Mouse (Mus musculus): ENCODE measurements around the gene Ubap1. TPM values are rescaled to one million over a fixed set of nuclear protein-coding genes. Genes with fewer than 3 reads are reported as not detected.

The Ubap1 gene
- polyA plus RNA-seq, 1 experiment from 2014 or later = 43.2 TPM

- DNase-seq (ENCODE audit: low spot score) = no peak
Observed at GRCm38 (mm10) chr4:41353265-41353664, 4.5 kb downstream of the Ubap1 start.

DNA sequence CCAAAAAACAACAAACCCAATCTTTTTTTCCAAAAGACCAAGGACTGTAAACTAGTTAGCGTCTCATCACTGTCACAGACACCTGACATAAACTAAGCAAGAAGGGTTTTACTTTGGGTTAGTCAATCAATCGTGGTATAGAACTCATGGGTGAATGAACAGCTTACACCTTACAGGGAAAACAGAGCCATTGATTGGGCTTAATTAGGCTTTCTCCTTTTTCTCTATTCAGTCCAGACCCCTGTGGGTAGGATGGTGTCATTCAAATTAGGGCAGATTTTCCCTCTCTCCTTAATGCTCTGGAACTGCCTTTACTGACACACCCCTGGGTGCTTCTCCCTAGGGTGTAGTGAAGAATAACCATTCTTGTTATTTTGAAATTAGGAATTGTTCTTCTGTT is 8.4 kb downstream of the Ubap1 start:
- DNase-seq (ENCODE audit: low spot score) = no peak

GRCm38 (mm10) chr4:41358669-41359068 is 9.9 kb downstream of the Ubap1 start:
- DNase-seq (ENCODE audit: low spot score) = no peak

- DNase-seq (ENCODE audit: low spot score) = no peak
Observed at GRCm38 (mm10) chr4:41359358-41359757, 10.6 kb downstream of the Ubap1 start.

GRCm38 (mm10) chr4:41361059-41361458 is 12.3 kb downstream of the Ubap1 start:
- no peak for DNase-seq (ENCODE audit: low spot score)

GRCm38 (mm10) chr4:41368198-41368597 is 19.4 kb downstream of the Ubap1 start:
- DNase-seq (ENCODE audit: low spot score) = no peak

DNA sequence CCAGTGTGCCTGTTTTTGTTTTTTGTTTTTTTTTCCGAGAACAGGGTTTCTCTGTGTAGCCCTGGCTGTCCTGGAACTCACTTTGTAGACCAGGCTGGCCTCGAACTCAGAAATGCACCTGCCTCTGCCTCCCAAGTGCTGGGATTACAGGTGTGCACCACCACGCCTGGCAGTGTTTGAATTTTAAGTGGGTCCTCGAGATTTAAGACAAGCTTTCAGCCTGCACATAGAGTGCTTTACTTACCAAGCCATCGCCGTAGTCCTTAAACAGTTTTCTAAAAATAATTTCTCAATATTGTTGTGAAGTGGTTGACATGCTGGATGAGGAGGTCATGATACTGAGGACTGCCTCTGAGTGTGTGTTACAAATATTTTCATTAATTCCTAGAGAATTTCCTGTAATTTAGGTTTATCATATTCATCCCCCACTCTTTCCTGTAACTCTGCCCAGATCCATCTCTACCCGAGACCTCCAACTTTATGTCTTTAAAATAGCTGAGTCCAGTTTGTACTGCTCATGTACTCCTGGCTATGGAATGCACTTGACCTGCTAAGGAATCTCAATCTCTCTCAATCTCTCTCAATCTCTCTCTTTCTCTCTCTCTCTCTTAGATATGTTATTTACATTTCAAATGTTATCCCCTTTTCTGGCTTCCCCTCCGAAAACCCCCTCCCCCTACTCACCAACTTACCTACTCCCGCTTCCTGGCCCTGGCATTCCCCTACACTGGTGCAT is 21.1 kb downstream of the Ubap1 start:
- no peak for DNase-seq (ENCODE audit: low spot score)

DNA sequence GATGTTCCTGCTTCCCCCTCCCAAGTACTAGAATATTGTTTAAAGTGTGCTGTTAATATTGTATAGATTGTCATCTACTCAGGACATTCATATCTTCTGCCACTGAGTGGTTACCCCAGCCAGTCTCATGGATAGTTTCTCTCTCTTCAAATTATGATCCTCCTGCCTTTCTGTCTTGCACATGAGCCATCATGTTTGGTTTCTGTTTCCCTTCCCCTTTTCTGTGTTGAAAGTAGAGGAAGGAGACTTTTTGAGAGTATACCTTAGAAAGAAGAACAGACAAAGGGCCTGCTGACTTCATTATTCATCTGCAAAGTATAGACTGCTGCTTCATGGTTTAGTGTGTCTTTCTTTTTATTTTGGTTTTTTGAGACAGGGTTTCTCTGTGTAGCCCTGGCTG is 28.8 kb downstream of the Ubap1 start:
- no peak for DNase-seq (ENCODE audit: low spot score)

- no peak for DNase-seq (ENCODE audit: low spot score)
Observed at GRCm38 (mm10) chr4:41381213-41381950, 32.6 kb downstream of the Ubap1 start.

DNA sequence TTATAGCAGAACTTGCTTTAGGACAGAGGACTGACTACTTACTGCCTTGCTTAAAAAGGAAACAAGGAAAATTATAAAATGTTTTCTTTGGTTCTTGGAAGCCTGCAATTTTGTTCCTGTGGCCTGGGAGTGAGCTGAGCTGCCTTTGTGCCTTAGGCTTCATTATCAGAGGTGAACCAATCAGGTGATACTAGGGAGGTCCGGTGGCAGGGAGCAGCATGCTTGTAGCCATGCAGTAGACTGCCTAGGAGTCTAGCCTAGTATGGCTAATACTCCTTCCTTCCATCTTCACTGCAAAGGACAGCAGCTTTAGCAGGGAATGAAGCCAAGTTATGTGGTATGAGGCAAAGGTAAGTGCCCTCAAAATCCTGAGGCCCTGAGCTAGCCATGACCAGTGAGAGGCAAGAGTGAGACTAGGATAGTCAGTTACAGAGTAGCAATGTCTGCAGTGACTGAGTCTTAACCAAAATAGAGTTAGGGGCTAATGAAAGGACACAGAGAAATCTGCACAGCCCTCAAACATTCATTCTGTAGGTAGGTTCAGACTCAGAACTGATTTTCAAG is 37.7 kb downstream of the Ubap1 start:
- DNase-seq (ENCODE audit: low spot score) = no peak

DNA sequence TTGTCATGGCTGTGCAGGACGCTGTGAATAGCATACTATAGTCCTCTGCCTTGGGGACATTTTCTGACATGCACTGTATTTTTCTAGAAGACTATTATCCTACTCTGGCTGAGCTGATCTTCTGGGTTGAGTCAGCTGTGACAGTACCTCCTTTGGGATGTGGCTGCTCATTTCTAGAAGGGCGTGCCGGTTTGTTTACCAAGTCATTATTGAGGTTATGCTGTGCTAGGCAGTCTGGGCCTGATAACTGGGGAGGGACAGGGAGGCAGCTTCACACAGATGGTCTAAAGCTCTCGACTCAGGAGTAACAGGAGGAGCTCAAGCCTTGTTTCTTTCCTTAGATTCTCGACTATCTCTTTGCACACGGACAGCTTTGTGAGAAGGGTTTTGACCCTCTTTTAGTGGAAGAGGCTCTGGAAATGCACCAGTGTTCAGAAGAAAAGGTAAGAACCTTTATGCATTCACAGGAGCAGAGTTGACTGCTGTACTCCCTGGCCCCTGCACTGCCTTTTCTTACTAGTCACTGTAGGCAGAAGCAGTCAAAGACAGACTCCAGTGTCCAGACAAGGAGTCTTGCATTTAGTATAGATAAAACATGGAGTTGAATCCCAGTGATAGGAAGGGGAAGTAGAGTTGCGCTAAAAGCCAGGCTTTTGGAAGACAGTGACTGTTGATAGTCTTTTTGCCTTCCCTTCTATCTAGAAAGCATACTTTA is 39.1 kb downstream of the Ubap1 start:
- no peak for DNase-seq (ENCODE audit: low spot score)

GRCm38 (mm10) chr4:41388616-41389015 is 39.8 kb downstream of the Ubap1 start:
- no peak for DNase-seq (ENCODE audit: low spot score)

DNA sequence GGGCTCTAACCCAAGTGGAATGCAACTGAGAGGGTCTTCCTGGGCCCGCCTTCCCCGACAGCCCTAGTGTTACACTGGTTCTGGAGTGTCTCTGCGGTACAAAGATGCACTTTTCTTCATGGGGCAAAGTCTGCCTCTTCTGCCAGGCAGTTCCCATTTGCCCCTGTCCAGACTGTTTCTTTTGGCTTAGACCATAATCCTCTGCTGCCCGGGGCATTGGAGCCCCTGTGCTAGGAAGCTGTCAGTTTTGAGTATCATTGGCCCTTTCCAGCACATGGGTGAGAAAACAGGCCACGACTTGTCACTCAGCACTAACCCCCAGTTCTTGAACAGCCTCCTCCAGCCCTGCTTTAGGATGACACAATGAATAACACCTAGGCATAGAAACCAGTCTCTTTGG is 40.4 kb downstream of the Ubap1 start:
- DNase-seq (ENCODE audit: low spot score) = no peak

DNA sequence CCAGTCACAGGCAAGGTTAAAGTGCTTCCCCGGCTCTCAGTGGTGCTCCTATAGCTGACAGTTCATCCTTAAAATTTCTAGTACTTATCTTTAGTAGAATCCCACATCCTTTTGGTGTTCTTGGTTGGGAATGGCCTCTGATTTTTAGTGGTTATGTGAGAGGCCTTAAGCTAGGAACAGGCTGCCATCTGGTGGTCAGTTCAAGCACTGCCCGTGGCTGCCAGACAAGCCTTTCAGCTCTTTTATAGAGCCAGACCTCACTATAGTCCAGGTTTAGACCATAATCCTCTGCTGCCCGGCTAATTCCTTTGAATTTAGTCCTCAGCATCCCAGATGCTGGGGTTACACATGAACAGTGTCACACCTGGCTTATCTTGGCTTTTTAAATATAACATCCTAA is 41.3 kb downstream of the Ubap1 start:
- peak; percentile 50 for DNase-seq (ENCODE audit: low spot score)

DNA sequence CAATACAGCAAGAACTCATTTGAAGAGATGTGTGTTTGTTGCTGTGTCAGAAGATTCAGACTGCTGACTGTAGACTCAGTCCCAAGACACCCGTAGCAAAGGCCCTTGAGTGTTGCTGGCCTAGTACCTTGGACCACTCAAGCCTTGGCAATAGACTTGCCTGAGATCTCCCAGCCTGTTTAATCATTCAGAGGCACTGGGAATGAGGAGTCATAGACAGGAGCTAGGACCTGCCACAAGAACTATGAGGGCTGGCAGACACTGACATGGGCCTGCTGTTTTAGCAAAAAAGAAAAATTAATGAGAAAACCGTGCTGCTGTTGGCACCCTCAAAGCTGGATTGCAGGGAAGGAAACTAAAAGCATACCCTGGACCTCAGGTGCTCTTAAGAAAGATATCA is 42.2 kb downstream of the Ubap1 start:
- no peak for DNase-seq (ENCODE audit: low spot score)

DNA sequence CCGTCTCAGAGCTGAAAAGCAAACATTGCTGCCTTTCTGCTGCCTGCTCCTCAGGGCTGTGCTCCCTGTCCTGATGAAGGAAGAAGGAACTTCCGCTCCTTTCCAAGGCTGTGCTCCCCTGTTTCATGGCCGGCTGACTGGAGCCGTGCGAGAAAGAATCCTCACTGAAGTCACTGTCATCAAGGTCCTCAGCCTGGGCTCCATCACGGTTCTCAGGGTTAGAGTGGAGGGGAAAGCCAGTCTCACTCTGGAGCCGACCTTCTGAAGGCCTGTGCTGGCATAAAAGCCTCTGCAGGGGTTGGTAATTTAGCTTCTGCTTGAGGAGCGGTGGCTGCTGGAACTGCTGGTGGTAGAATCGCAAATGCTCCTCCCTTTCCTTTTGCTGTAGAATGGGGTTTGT is 45.9 kb downstream of the Ubap1 start:
- no peak for DNase-seq (ENCODE audit: low spot score)

GRCm38 (mm10) chr4:41398353-41398752 is 49.6 kb downstream of the Ubap1 start:
- no peak for DNase-seq (ENCODE audit: low spot score)

DNA sequence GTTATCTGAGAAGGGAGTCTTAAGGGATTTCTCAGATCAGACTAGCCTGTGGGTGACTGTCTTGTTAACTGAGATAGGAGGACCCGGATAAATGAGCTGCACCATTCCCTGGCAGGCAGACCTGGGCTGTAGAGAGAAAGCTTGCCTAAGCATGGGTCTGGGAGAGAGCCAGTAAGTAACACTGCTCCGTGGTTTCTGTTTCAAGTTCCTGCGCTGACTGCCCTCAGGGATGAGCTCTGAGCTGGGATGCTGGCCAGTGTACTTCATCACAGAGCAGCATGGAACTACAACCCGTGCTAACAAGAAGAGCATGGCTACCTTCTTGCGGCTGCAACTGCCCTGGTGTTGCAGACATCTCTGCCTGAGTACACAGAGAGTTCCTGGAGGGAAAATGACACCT is 51.1 kb downstream of the Ubap1 start:
- DNase-seq (ENCODE audit: low spot score) = no peak

GRCm38 (mm10) chr4:41401167-41401566 is 52.4 kb downstream of the Ubap1 start:
- no peak for DNase-seq (ENCODE audit: low spot score)

DNA sequence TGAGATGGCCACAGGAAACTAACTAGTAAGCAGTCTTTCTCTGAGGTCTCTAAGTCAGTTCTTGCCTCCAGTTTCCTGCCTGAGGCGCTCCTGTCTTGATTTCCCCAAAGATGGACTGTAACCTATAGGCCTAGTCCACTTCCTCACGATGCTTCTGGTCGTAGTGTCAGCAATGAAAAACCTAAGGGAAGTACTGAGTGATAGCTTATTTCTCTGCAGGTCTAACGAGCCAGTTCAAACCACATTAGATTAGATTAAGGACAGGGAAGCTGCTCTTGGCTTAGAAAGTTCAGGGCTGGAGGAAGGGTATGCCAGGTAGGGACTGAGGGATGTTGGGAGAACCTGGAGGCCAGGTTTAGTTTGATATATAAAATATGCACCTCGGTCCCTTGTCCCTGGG is 52.8 kb downstream of the Ubap1 start:
- no peak for DNase-seq (ENCODE audit: low spot score)

DNA sequence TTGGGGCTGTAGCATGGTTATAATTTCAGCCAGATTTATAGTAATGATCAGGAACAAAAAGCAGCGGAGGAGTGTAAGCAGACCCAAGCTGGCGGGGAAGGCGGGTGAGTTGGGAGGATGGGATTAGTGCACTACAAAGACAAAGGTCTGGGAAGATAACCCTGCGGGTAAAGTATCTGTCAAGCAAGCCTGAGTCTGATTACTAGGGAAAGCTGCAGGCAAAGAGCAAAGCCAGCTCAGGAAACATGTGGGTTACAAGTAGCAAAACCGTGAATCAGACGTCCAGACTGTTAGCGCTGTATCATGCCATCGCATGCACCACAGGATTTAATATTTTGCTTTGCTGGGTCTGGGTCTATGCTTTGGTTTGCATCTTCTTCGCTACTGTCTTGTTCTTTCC is 57.8 kb downstream of the Ubap1 start:
- no peak for DNase-seq (ENCODE audit: low spot score)

- DNase-seq (ENCODE audit: low spot score) = no peak
Observed at GRCm38 (mm10) chr4:41407353-41407752, 58.6 kb downstream of the Ubap1 start.
